Comparison of ENCODE assay signal across 8 mouse cellular contexts in genomic region chr2:32714117-32714986, GRCm38 (mm10). TPM values are rescaled to one million over a fixed set of nuclear protein-coding genes. Genes with fewer than 3 reads are reported as not detected.
DNase-seq lines count a peak whose midpoint lies in the region; ATAC-seq and TF ChIP-seq lines count a peak whose summit lies in the region.

No protein-coding gene starts in this region.

- H3K9ac ChIP-seq in lung, embryonic 16.5 days (ENCODE audit: low read length) = peak overlapping the region; percentile 62
- no peak overlapping the region for H3K9ac ChIP-seq in hindbrain, embryonic 12.5 days
- H3K9ac ChIP-seq in midbrain, postnatal 0 days (replicated peaks; ENCODE audit: low read length, poor library complexity, severe bottlenecking) = peak overlapping the region; percentile 86; the same call in 1 of the 2 replicates

- peaks cover 15% of the 10 kb centered on the region for H3K4me1 ChIP-seq in lung, embryonic 16.5 days (replicated peaks; ENCODE audit: control insufficient read depth, insufficient read depth, low read length)
- H3K4me1 ChIP-seq in hindbrain, embryonic 12.5 days = peaks cover 24% of the 10 kb centered on the region
- peaks cover 8% of the 10 kb centered on the region; the same call in 1 of the 2 replicates for H3K4me1 ChIP-seq in midbrain, postnatal 0 days (ENCODE audit: insufficient read depth, low read length)

- DNase-seq in adrenal gland, adult (ENCODE audit: inconsistent age in 2 of 2, low spot score in 1 of 2) = peak; percentile 34 to 69
- DNase-seq in adrenal gland, postnatal 10 days = no peak
- no peak for DNase-seq in lung, postnatal 25 days (ENCODE audit: low spot score)
- DNase-seq in midbrain, postnatal 0 days (ENCODE audit: low spot score) = no peak
- no peak for DNase-seq in urinary bladder, adult 2 months (ENCODE audit: low spot score)
- DNase-seq in layer of hippocampus, postnatal 25 days (ENCODE audit: extremely low spot score in 1 of 2, low spot score in 1 of 2) = no peak

- peak overlapping the region; percentile 72; the same call in 1 of the 2 replicates for H3K4me2 ChIP-seq in lung, embryonic 16.5 days (ENCODE audit: low read depth, low read length)
- peak overlapping the region; percentile 97 for H3K4me2 ChIP-seq in hindbrain, embryonic 12.5 days (replicated peaks)
- H3K4me2 ChIP-seq in midbrain, postnatal 0 days (ENCODE audit: low read depth, low read length, poor library complexity, severe bottlenecking) = peak overlapping the region; percentile 97; the same call in 1 of the 2 replicates

- H3K27ac ChIP-seq in lung, embryonic 16.5 days (ENCODE audit: low read length) = peak overlapping the region; percentile 97
- H3K27ac ChIP-seq in hindbrain, embryonic 12.5 days = peak overlapping the region; percentile 99
- peak overlapping the region; percentile 92 for H3K27ac ChIP-seq in midbrain, postnatal 0 days (ENCODE audit: low read depth, low read length)

- WGBS in lung, embryonic 16.5 days = 46% methylated on average over 11 of the region's 11 CpGs
- 60% methylated on average over 11 of the region's 11 CpGs for WGBS in hindbrain, embryonic 12.5 days
- WGBS in midbrain, postnatal 0 days = 66% methylated on average over 11 of the region's 11 CpGs

- ATAC-seq in lung, embryonic 16.5 days (ENCODE audit: low read depth) = no peak
- no peak for ATAC-seq in hindbrain, embryonic 12.5 days (ENCODE audit: low FRiP score)
- ATAC-seq in midbrain, postnatal 0 days (ENCODE audit: low FRiP score) = no peak

- peaks cover 10% of the 10 kb centered on the region for H3K36me3 ChIP-seq in lung, embryonic 16.5 days (ENCODE audit: control insufficient read depth, insufficient read depth, low read length)
- H3K36me3 ChIP-seq in hindbrain, embryonic 12.5 days = peaks cover 13% of the 10 kb centered on the region
- peaks cover 15% of the 10 kb centered on the region for H3K36me3 ChIP-seq in midbrain, postnatal 0 days (ENCODE audit: insufficient read depth, low read length)

- no peaks in the 10 kb centered on the region for H3K27me3 ChIP-seq in lung, embryonic 16.5 days (ENCODE audit: control insufficient read depth, insufficient read depth, low read depth, low read length)
- no peaks in the 10 kb centered on the region for H3K27me3 ChIP-seq in hindbrain, embryonic 12.5 days
- no peaks in the 10 kb centered on the region for H3K27me3 ChIP-seq in midbrain, postnatal 0 days (ENCODE audit: insufficient read depth, low read length)

- no peaks in the 10 kb centered on the region for H3K9me3 ChIP-seq in lung, embryonic 16.5 days (ENCODE audit: control insufficient read depth, low read length)
- no peaks in the 10 kb centered on the region for H3K9me3 ChIP-seq in hindbrain, embryonic 12.5 days (replicated peaks)
- H3K9me3 ChIP-seq in midbrain, postnatal 0 days (ENCODE audit: low read length) = no peaks in the 10 kb centered on the region

- H3K4me3 ChIP-seq in lung, embryonic 16.5 days (ENCODE audit: low read length) = no peak overlapping the region
- no peak overlapping the region for H3K4me3 ChIP-seq in hindbrain, embryonic 12.5 days
- H3K4me3 ChIP-seq in midbrain, postnatal 0 days (ENCODE audit: low read depth, low read length) = no peak overlapping the region

- TF ChIP-seq CTCF in midbrain, postnatal 0 days (IDR thresholded peaks at IDR 0.05) = no peak

RNA-seq across cellular contexts. Expression of gene Cdk9, which starts 1.5 kb away (rescaled TPM):
- total RNA-seq in adrenal gland, postnatal 10 days (2021) = 10 to 100 TPM; 65.5 to 70.9 TPM
- polyA plus RNA-seq in lung, embryonic 16.5 days (2015; fragmentation: Nextera tagmentation; extraction: Ambion mirVana) = 77.2 and 85.1 TPM in 2 replicates
- 99.0 and 101 TPM in 2 replicates for polyA plus RNA-seq in hindbrain, embryonic 12.5 days (2016; fragmentation: Nextera tagmentation; extraction: Ambion mirVana)
- 88.1 and 92.4 TPM in 2 replicates for total RNA-seq in midbrain, postnatal 0 days (2014; rRNA removed)
- 58.2 and 59.4 TPM in 2 replicates for polyA plus RNA-seq in midbrain, postnatal 0 days (2015; fragmentation: Nextera tagmentation; extraction: Ambion mirVana)
- polyA plus RNA-seq in urinary bladder, adult 2 months (2012; rRNA removed) = 112 and 151 TPM in 2 replicates
- 100 to 1,000 TPM in 1 of 2 experiments, 10 to 100 TPM in 1; 96.0 to 106 TPM for total RNA-seq in layer of hippocampus, postnatal 25 days (2021)

RNA-seq across cellular contexts. Expression of gene Sh2d3c, which starts 6.5 kb away (rescaled TPM):
- total RNA-seq in adrenal gland, postnatal 10 days (2021) = 10 to 100 TPM; 28.9 to 35.4 TPM
- 43.2 and 46.2 TPM in 2 replicates for polyA plus RNA-seq in lung, embryonic 16.5 days (2015; fragmentation: Nextera tagmentation; extraction: Ambion mirVana)
- polyA plus RNA-seq in hindbrain, embryonic 12.5 days (2016; fragmentation: Nextera tagmentation; extraction: Ambion mirVana) = 33.5 and 34.8 TPM in 2 replicates
- total RNA-seq in midbrain, postnatal 0 days (2014; rRNA removed) = 43.7 and 46.2 TPM in 2 replicates
- polyA plus RNA-seq in midbrain, postnatal 0 days (2015; fragmentation: Nextera tagmentation; extraction: Ambion mirVana) = 54.4 and 54.6 TPM in 2 replicates
- polyA plus RNA-seq in urinary bladder, adult 2 months (2012; rRNA removed) = 9.9 and 10.3 TPM in 2 replicates
- total RNA-seq in layer of hippocampus, postnatal 25 days (2021) = 10 to 100 TPM; 22.8 to 23.9 TPM

RNA-seq across cellular contexts. Expression of gene Fpgs, which starts 10.4 kb away (rescaled TPM):
- 10 to 100 TPM; 27.1 to 37.6 TPM for total RNA-seq in adrenal gland, postnatal 10 days (2021)
- polyA plus RNA-seq in lung, embryonic 16.5 days (2015; fragmentation: Nextera tagmentation; extraction: Ambion mirVana) = 22.0 and 25.5 TPM in 2 replicates
- polyA plus RNA-seq in hindbrain, embryonic 12.5 days (2016; fragmentation: Nextera tagmentation; extraction: Ambion mirVana) = 19.5 and 20.1 TPM in 2 replicates
- total RNA-seq in midbrain, postnatal 0 days (2014; rRNA removed) = 24.6 and 25.9 TPM in 2 replicates
- 25.1 and 29.6 TPM in 2 replicates for polyA plus RNA-seq in midbrain, postnatal 0 days (2015; fragmentation: Nextera tagmentation; extraction: Ambion mirVana)
- 29.4 and 36.3 TPM in 2 replicates for polyA plus RNA-seq in urinary bladder, adult 2 months (2012; rRNA removed)
- total RNA-seq in layer of hippocampus, postnatal 25 days (2021) = 10 to 100 TPM in 1 of 2 experiments, 1 to 10 TPM in 1; 8.4 to 10.7 TPM

RNA-seq across cellular contexts. Expression of gene 6330409D20Rik, which starts 26.5 kb away (rescaled TPM):
- total RNA-seq in adrenal gland, postnatal 10 days (2021) = under 1 TPM in 1 of 2 experiments, not detected in 1; 0.30 TPM
- 0.34 and 0.43 TPM in 2 replicates for polyA plus RNA-seq in lung, embryonic 16.5 days (2015; fragmentation: Nextera tagmentation; extraction: Ambion mirVana)
- polyA plus RNA-seq in hindbrain, embryonic 12.5 days (2016; fragmentation: Nextera tagmentation; extraction: Ambion mirVana) = 1.6 and 2.0 TPM in 2 replicates
- 2.5 and 3.8 TPM in 2 replicates for total RNA-seq in midbrain, postnatal 0 days (2014; rRNA removed)
- 3.7 and 4.0 TPM in 2 replicates for polyA plus RNA-seq in midbrain, postnatal 0 days (2015; fragmentation: Nextera tagmentation; extraction: Ambion mirVana)
- not detected in 2 replicates for polyA plus RNA-seq in urinary bladder, adult 2 months (2012; rRNA removed)
- total RNA-seq in layer of hippocampus, postnatal 25 days (2021) = 1 to 10 TPM; 1.1 to 1.3 TPM

RNA-seq across cellular contexts. Expression of gene Tor2a, which starts 42.7 kb away (rescaled TPM):
- total RNA-seq in adrenal gland, postnatal 10 days (2021) = 10 to 100 TPM; 27.7 to 32.6 TPM
- polyA plus RNA-seq in lung, embryonic 16.5 days (2015; fragmentation: Nextera tagmentation; extraction: Ambion mirVana) = 61.7 and 63.5 TPM in 2 replicates
- 52.1 and 55.9 TPM in 2 replicates for polyA plus RNA-seq in hindbrain, embryonic 12.5 days (2016; fragmentation: Nextera tagmentation; extraction: Ambion mirVana)
- 43.8 and 72.8 TPM in 2 replicates for total RNA-seq in midbrain, postnatal 0 days (2014; rRNA removed)
- polyA plus RNA-seq in midbrain, postnatal 0 days (2015; fragmentation: Nextera tagmentation; extraction: Ambion mirVana) = 42.0 and 44.9 TPM in 2 replicates
- polyA plus RNA-seq in urinary bladder, adult 2 months (2012; rRNA removed) = 42.9 and 53.7 TPM in 2 replicates
- 10 to 100 TPM; 32.2 to 33.3 TPM for total RNA-seq in layer of hippocampus, postnatal 25 days (2021)

Comparison
In these comparisons a context has a peak if more than half of its experiments do, and no peak if none do; other contexts are left out.
1. DNase-seq: peak in adrenal gland, adult (2 of 2); none in adrenal gland, postnatal 10 days (single experiment), lung, postnatal 25 days (single experiment), midbrain, postnatal 0 days (single experiment), urinary bladder, adult 2 months (single experiment) and layer of hippocampus, postnatal 25 days (0 of 2).
2. Peak in every context shown above with its lines, with median percentiles within 50 percentile points of each other: H3K27ac ChIP-seq and H3K4me2 ChIP-seq.